ENCODE assay signal across 9 mouse cellular contexts in genomic region chr10:80271186-80271843, GRCm38 (mm10). TPM values are rescaled to one million over a fixed set of nuclear protein-coding genes. Genes with fewer than 3 reads are reported as not detected.
DNase-seq lines count a peak whose midpoint lies in the region; ATAC-seq lines count a peak whose summit lies in the region.
"Had no signal": no experiment of that assay in that cellular context is flagged by ENCODE, and none has a peak within 500 bp of the region (broad histone marks: within the 10 kb centered on the region; RNA-seq: fewer than 3 reads in every experiment).

No protein-coding gene starts in this region.

- H3K27me3 ChIP-seq in heart, embryonic 12.5 days (replicated peaks) = no peaks in the 10 kb centered on the region
- H3K27me3 ChIP-seq in liver, embryonic 12.5 days (replicated peaks) = no peaks in the 10 kb centered on the region

- 0 out of 2 replicates have a peak overlapping the region, but pooled peaks have one; percentile 4 for H3K4me2 ChIP-seq in heart, embryonic 12.5 days
- H3K4me2 ChIP-seq in liver, embryonic 12.5 days = peak overlapping the region; percentile 85

- WGBS in heart, embryonic 12.5 days = 79% methylated on average over 5 of the region's 5 CpGs
- WGBS in liver, embryonic 12.5 days (ENCODE audit: insufficient replicate concordance) = 62% methylated on average over 5 of the region's 5 CpGs

- H3K27ac ChIP-seq in heart, embryonic 12.5 days (ENCODE audit: poor library complexity, severe bottlenecking) = no peak overlapping the region
- H3K27ac ChIP-seq in liver, embryonic 12.5 days = peak overlapping the region; percentile 89

- DNase-seq in heart, adult 9 months (ENCODE audit: low spot score in 2 of 2) = no peak
- DNase-seq in B cell, adult 2 months = peak; percentile 38 to 45
- DNase-seq in layer of hippocampus, postnatal 10 days (ENCODE audit: low spot score in 2 of 2) = no peak
- no peak for DNase-seq in adrenal gland, postnatal 14 days

- no peak overlapping the region for H3K4me3 ChIP-seq in heart, embryonic 12.5 days
- peak overlapping the region; percentile 34 for H3K4me3 ChIP-seq in liver, embryonic 12.5 days

- no peaks in the 10 kb centered on the region for H3K9me3 ChIP-seq in heart, embryonic 12.5 days (replicated peaks)
- H3K9me3 ChIP-seq in liver, embryonic 12.5 days (replicated peaks) = no peaks in the 10 kb centered on the region

- peak overlapping the region; percentile 31; the same call in 1 of the 2 replicates for H3K9ac ChIP-seq in heart, embryonic 12.5 days
- H3K9ac ChIP-seq in liver, embryonic 12.5 days = peak overlapping the region; percentile 68

- peaks cover 71% of the 10 kb centered on the region for H3K36me3 ChIP-seq in heart, embryonic 12.5 days
- peaks cover 85% of the 10 kb centered on the region for H3K36me3 ChIP-seq in liver, embryonic 12.5 days

- ATAC-seq in heart, embryonic 12.5 days (ENCODE audit: insufficient number of reproducible peaks, low FRiP score) = no peak
- ATAC-seq in activated CD4-positive, CD25-positive, alpha-beta regulatory T cell, adult 4 months = peak; percentile 71
- no peak for ATAC-seq in liver, embryonic 12.5 days
- no peak for ATAC-seq in frontal cortex, adult (ENCODE audit: low TSS enrichment)

- peaks cover 69% of the 10 kb centered on the region for H3K4me1 ChIP-seq in heart, embryonic 12.5 days (replicated peaks)
- peaks cover 86% of the 10 kb centered on the region for H3K4me1 ChIP-seq in liver, embryonic 12.5 days

RNA-seq across cellular contexts. Expression of gene Dazap1, which starts 10.0 kb away (rescaled TPM):
- polyA plus RNA-seq in heart, embryonic 12.5 days (2016; fragmentation: Nextera tagmentation; extraction: Ambion mirVana) = 37.4 and 41.9 TPM in 2 replicates
- 10 to 100 TPM; 15.4 to 19.6 TPM for polyA plus RNA-seq in activated CD4-positive, CD25-positive, alpha-beta regulatory T cell, adult 4 months (2017; shearing (Covaris generic))
- 44.3 and 45.9 TPM in 2 replicates for polyA plus RNA-seq in liver, embryonic 12.5 days (2016; fragmentation: Nextera tagmentation; extraction: Ambion mirVana)
- total RNA-seq in layer of hippocampus, postnatal 10 days (2021) = 10 to 100 TPM; 94.6 to 96.3 TPM
- 92.9 and 115 TPM in 2 replicates for total RNA-seq in adrenal gland, postnatal 14 days (2021)

RNA-seq across cellular contexts. Expression of gene Gamt, which starts 10.5 kb away (rescaled TPM):
- 55.5 and 58.9 TPM in 2 replicates for polyA plus RNA-seq in heart, embryonic 12.5 days (2016; fragmentation: Nextera tagmentation; extraction: Ambion mirVana)
- under 1 TPM in 1 of 2 experiments, not detected in 1; 0.34 TPM for polyA plus RNA-seq in activated CD4-positive, CD25-positive, alpha-beta regulatory T cell, adult 4 months (2017; shearing (Covaris generic))
- 43.0 and 50.0 TPM in 2 replicates for polyA plus RNA-seq in liver, embryonic 12.5 days (2016; fragmentation: Nextera tagmentation; extraction: Ambion mirVana)
- total RNA-seq in layer of hippocampus, postnatal 10 days (2021) = 10 to 100 TPM; 27.8 to 31.5 TPM
- 138 and 192 TPM in 2 replicates for total RNA-seq in adrenal gland, postnatal 14 days (2021)

RNA-seq across cellular contexts. Expression of gene Rps15, which starts 20.9 kb away (rescaled TPM):
- polyA plus RNA-seq in heart, embryonic 12.5 days (2016; fragmentation: Nextera tagmentation; extraction: Ambion mirVana) = 577 and 591 TPM in 2 replicates
- 1,000 to 10,000 TPM; 1,256 to 1,612 TPM for polyA plus RNA-seq in activated CD4-positive, CD25-positive, alpha-beta regulatory T cell, adult 4 months (2017; shearing (Covaris generic))
- polyA plus RNA-seq in liver, embryonic 12.5 days (2016; fragmentation: Nextera tagmentation; extraction: Ambion mirVana) = 872 and 920 TPM in 2 replicates
- 100 to 1,000 TPM; 733 to 857 TPM for total RNA-seq in layer of hippocampus, postnatal 10 days (2021)
- total RNA-seq in adrenal gland, postnatal 14 days (2021) = 1,072 and 1,285 TPM in 2 replicates

RNA-seq across cellular contexts. Expression of gene Ndufs7, which starts 22.4 kb away (rescaled TPM):
- 438 and 454 TPM in 2 replicates for polyA plus RNA-seq in heart, embryonic 12.5 days (2016; fragmentation: Nextera tagmentation; extraction: Ambion mirVana)
- polyA plus RNA-seq in activated CD4-positive, CD25-positive, alpha-beta regulatory T cell, adult 4 months (2017; shearing (Covaris generic)) = 100 to 1,000 TPM; 205 to 250 TPM
- 296 and 312 TPM in 2 replicates for polyA plus RNA-seq in liver, embryonic 12.5 days (2016; fragmentation: Nextera tagmentation; extraction: Ambion mirVana)
- 100 to 1,000 TPM; 143 to 152 TPM for total RNA-seq in layer of hippocampus, postnatal 10 days (2021)
- total RNA-seq in adrenal gland, postnatal 14 days (2021) = 426 and 463 TPM in 2 replicates

RNA-seq across cellular contexts. Expression of gene Apc2, which starts 24.5 kb away (rescaled TPM):
- 0.89 and 1.4 TPM in 2 replicates for polyA plus RNA-seq in heart, embryonic 12.5 days (2016; fragmentation: Nextera tagmentation; extraction: Ambion mirVana)
- under 1 TPM in 1 of 2 experiments, not detected in 1; 0.82 TPM for polyA plus RNA-seq in activated CD4-positive, CD25-positive, alpha-beta regulatory T cell, adult 4 months (2017; shearing (Covaris generic))
- polyA plus RNA-seq in liver, embryonic 12.5 days (2016; fragmentation: Nextera tagmentation; extraction: Ambion mirVana) = 0.17 and 0.22 TPM in 2 replicates
- total RNA-seq in layer of hippocampus, postnatal 10 days (2021) = 100 to 1,000 TPM; 179 to 181 TPM
- 1.5 and 4.4 TPM in 2 replicates for total RNA-seq in adrenal gland, postnatal 14 days (2021)
- total RNA-seq: monocyte, adult 5-6 weeks had no signal

Comparison
In these comparisons a context has a peak if more than half of its experiments do, and no peak if none do; other contexts are left out.
1. DNase-seq: peak in B cell, adult 2 months (2 of 2); none in heart, adult 9 months (0 of 2), layer of hippocampus, postnatal 10 days (0 of 2) and adrenal gland, postnatal 14 days (single experiment).
2. RNA of gene Gamt, which starts 10.5 kb away (polyA plus RNA-seq): 55.5 to 58.9 TPM in heart, embryonic 12.5 days and 43.0 to 50.0 TPM in liver, embryonic 12.5 days; 0.34 TPM in activated CD4-positive, CD25-positive, alpha-beta regulatory T cell, adult 4 months; every median in the first group is over 10 times any median in the second.